Mouse (Mus musculus) testis, adult 2 months (tissue): ENCODE measurements around the gene Tead2.

ENCODE experiments used
- CTCF ChIP-seq: fragments of 200-500 bp; IDR thresholded peaks from 2 replicates; pipeline ENCODE4 v1.5.1; 2012; ENCODE audit warnings: low read depth, mild to moderate bottlenecking, inconsistent platforms, low read length, moderate library complexity; ENCODE audit not compliant: control insufficient read depth, insufficient read depth, insufficient replicate concordance
- POLR2A ChIP-seq: fragments of 200-500 bp; IDR thresholded peaks from 2 replicates; pipeline ENCODE4 v1.6.1; 2012; ENCODE audit warnings: low read depth, mild to moderate bottlenecking, inconsistent platforms, low read length, moderate library complexity; ENCODE audit not compliant: control insufficient read depth

DNA sequence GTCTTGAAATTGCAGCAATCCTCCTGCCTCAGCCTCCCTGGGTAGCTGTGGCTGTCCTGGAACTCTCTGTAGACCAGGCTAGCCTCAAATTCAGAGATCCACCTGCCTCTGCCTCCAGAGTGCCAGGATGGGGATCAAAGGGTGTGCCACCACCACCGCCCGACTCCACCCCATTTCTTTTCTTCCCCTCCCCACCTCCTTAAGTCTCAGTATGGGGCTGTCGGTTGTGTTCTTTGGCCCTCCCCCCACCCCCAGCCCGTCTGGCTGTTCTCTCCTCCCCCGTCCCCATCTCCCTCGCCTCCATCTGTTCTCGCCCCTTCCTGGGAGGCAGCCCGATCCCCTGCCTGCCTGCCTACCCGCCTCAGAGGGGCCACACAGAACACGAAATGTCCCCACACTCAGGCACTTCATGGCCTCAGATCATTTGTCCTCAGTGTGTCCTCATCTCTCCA, 48.6 kb upstream of the Tead2 start:
- no peak for TF ChIP-seq POLR2A
- TF ChIP-seq CTCF, result no peak
